Mouse (Mus musculus) lung, embryonic 14.5 days (tissue): ENCODE measurements around the gene Polr2c. TPM values are rescaled to one million over a fixed set of nuclear protein-coding genes. Genes with fewer than 3 reads are reported as not detected.
A peak's percentile ranks its signal among the peaks of the same experiment; 100 is the strongest.
"Not testable (repeated sequence)": the region's sequence is repeated elsewhere in the genome, so short reads cannot be mapped to it uniquely, and the experiment has no call there.

Source experiments
- ATAC-seq: fragments of 200-750 bp; cut with Nextera tagmentation; 2 replicates; pipeline ENCODE4 v1.8.0; 2017; ENCODE audit warnings: mild to moderate bottlenecking, moderate TSS enrichment, moderate library complexity; ENCODE audit not compliant: insufficient read depth
- DNase-seq: peaks from one replicate; pipeline ENCODE4 v3.0.0-alpha.2; 2015
- H3K27ac ChIP-seq: fragments of 300-500 bp; sonication (generic); 2 replicates; pipeline ENCODE4 v1.5.1; 2014; ENCODE audit warnings: low read depth, mild to moderate bottlenecking, moderate library complexity
- H3K27me3 ChIP-seq: fragments of 300-500 bp; sonication (generic); 2 replicates; pipeline ENCODE4 v1.6.1; 2014; ENCODE audit warnings: low read length, control low read depth; ENCODE audit not compliant: insufficient read depth
- H3K36me3 ChIP-seq: fragments of 300-500 bp; sonication (generic); 2 replicates; pipeline ENCODE4 v1.6.1; 2014; ENCODE audit warnings: control low read depth; ENCODE audit not compliant: insufficient read depth
- H3K4me1 ChIP-seq: fragments of 300-500 bp; sonication (generic); 2 replicates; pipeline ENCODE4 v1.6.1; 2014; ENCODE audit warnings: antibody characterized with exemption, control low read depth; ENCODE audit not compliant: insufficient read depth
- H3K4me2 ChIP-seq: fragments of 300-500 bp; sonication (generic); 2 replicates; pipeline ENCODE4 v1.6.1; 2014; ENCODE audit warnings: mild to moderate bottlenecking
- H3K4me3 ChIP-seq: fragments of 300-500 bp; sonication (generic); 2 replicates; pipeline ENCODE4 v1.5.1; 2014; ENCODE audit warnings: low read depth, low read length
- H3K9ac ChIP-seq: fragments of 300-500 bp; sonication (generic); 2 replicates; pipeline ENCODE4 v1.6.1; 2014
- H3K9me3 ChIP-seq: fragments of 300-500 bp; sonication (generic); 2 replicates; pipeline ENCODE4 v1.6.1; 2016; ENCODE audit warnings: low read depth, low read length, control low read depth
- CTCF ChIP-seq: IDR thresholded peaks from 2 replicates; pipeline ENCODE4 v1.5.1; 2016; ENCODE audit warnings: antibody characterized with exemption, low read depth
- WGBS: fragments of 180-500 bp; shearing (Covaris S2); extraction: QIAGEN DNeasy Blood & Tissue Kit; methylation state at CpG from one replicate; pipeline ENCODE4 v1.1.7; 2014; 5-methylcytosine and 5-hydroxymethylcytosine counted together
- polyA plus RNA-seq: library from polyadenylated mRNA; unstranded; fragments of >200 nt; fragmentation: Nextera tagmentation; extraction: Ambion mirVana; gene quantifications from 2 replicates; pipeline ENCODE4 v1.2.1, GENCODE M21; 2014

Gene Polr2c
- polyA plus RNA-seq, 1 experiment from 2014 or later, result 169 TPM

DNA sequence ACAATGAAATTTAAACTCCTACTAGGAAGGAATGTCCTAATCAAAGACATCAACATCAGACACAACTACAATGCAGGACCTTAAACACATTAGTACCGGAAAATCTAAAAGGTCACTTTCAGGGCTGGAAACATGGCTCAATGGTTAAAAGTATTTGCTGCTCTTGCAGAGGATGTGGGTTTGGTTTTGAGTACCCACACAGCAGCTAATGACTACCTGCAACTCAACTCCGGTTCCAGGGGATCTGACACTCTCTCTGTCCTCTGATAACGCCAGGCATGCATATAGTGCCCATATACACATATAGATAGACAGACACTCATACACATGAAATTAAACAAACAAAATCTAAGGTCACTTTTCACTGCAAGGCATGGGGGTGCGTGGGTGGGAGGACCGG lies 31.0 kb upstream of the Polr2c start:
- Histone ChIP-seq H3K9ac (no peak overlapping the region), H3K27me3 (no peaks in the 10 kb centered on the region), H3K4me1 (no peaks in the 10 kb centered on the region), H3K36me3 (peaks cover 82% of the 10 kb centered on the region), H3K4me2 (no peak overlapping the region), H3K4me3 (no peak overlapping the region), H3K9me3 (no peaks in the 10 kb centered on the region), H3K27ac (no peak overlapping the region)
- no peak for TF ChIP-seq CTCF
- WGBS, result 94% methylated on average over 5 of the region's 5 CpGs
- ATAC-seq, result no peak
- DNase-seq, result no peak

DNA sequence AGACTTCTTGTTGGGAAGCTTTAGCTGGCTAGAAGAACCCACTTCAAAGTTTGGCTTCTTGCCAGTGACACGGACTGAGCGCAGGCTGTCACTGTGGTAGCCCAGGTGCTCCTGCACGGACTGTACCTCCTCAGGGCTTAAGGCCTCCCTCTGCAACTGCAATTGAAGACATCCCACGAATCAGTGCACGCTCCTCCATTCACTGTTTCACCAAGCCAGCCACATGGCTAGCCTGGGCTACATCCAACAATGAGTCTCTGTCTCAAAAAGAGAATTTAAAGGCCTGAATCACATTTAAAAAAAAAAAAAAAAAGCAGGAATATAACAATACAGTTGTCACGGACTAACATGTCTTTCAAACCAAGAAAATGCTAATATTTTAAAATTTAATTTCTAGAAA lies 29.0 kb upstream of the Polr2c start:
- no peak for ATAC-seq
- no peaks in the 10 kb centered on the region for H3K9me3 ChIP-seq
- peaks cover 74% of the 10 kb centered on the region for H3K36me3 ChIP-seq
- H3K27me3 ChIP-seq, result no peaks in the 10 kb centered on the region
- no peak overlapping the region for H3K4me2 ChIP-seq
- H3K4me1 ChIP-seq, result no peaks in the 10 kb centered on the region
- WGBS, result 83% methylated on average over 6 of the region's 6 CpGs
- DNase-seq, result no peak
- TF ChIP-seq CTCF, result no peak
- no peak overlapping the region for H3K4me3 ChIP-seq
- H3K9ac ChIP-seq, result no peak overlapping the region
- H3K27ac ChIP-seq, result no peak overlapping the region

DNA sequence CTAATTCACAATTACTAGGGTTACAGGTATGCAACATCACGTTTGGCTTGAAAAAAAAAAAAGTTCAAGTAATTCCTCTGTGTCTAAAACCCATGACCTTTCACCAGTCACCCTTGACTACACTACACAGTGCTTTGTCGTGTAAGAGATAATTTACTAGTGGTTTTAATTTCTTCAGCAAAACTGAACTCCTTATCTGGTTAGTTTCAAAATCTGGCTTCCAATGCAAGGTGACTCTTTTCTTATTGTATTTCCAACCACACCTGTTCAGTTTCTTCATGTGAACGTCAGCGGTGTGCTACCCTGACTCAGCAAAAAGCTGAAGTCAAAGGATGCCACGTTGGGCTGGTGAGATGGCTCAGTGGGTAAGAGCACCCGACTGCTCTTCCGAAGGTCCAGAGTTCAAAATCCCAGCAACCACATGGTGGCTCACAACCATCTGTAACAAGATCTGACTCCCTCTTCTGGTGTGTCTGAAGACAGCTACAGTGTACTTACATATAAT lies 23.3 kb upstream of the Polr2c start:
- not testable (repeated sequence) for DNase-seq, H3K27me3 ChIP-seq, H3K4me3 ChIP-seq, H3K27ac ChIP-seq, H3K4me2 ChIP-seq, H3K9me3 ChIP-seq, H3K4me1 ChIP-seq, H3K9ac ChIP-seq, ATAC-seq
- peaks cover 25% of the 10 kb centered on the region for H3K36me3 ChIP-seq
- 75% methylated on average over 7 of the region's 7 CpGs for WGBS

DNA sequence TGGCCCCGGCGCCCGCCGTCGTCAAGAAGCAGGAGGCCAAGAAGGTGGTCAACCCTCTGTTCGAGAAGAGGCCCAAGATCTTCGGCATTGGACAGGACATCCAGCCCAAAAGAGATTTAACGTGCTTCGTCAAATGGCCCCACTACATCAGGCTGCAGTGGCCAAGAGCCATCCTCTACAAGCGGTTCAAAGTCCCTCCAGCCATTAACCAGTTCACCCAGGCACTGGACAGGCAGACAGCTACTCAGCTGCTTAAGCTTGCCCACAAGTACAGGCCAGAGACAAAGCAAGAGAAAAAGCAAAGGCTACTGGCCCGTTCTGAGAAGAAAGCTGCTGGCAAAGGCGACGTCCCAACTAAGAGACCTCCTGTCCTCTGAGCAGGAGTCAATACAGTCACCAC lies 21.5 kb upstream of the Polr2c start:
- not testable (repeated sequence) for H3K4me2 ChIP-seq, DNase-seq, H3K27ac ChIP-seq, H3K4me1 ChIP-seq, H3K4me3 ChIP-seq, H3K27me3 ChIP-seq, H3K9me3 ChIP-seq, ATAC-seq, H3K9ac ChIP-seq
- WGBS, result 96% methylated on average over 13 of the region's 13 CpGs
- H3K36me3 ChIP-seq, result peaks cover 16% of the 10 kb centered on the region

DNA sequence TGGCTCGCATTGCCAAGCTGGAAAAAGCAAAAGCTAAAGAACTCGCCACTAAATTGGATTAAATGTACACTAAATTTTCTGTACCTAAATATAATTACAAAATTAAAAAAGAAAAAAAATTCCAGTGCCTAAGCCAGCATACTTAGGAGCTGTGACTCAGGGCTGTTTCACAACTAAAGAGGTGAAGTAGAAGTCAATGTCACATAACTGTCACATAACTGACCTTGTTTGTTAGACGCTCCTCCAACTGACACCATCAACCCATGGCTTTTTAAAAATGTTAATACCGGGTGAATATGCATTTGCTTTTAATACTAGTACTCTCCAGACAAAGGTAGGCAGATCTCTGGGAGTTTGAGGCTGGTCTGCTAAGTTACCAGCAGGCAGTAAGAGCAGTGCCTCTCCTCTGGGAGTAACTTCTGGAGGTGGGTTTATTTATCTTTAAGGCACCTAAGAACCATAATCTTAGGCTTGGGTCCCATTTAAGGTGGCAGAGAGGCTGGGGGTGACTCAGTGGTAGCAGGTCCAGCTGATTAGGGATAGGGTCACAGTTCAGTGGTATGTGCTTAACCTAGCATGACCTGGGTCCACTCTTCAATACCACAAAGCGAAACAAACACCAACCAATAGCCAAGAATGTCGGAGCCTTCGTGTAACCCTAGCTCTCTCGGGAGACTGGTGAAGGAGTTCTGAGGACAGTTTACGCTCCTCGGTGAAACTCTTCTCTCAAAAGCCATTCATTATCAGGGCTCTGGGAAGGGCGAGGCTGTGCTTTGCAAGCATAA lies 20.6 kb upstream of the Polr2c start:
- peaks cover 9% of the 10 kb centered on the region for H3K36me3 ChIP-seq
- peak overlapping the region; percentile 72 for H3K4me2 ChIP-seq
- WGBS, result 59% methylated on average over 11 of the region's 11 CpGs
- no peaks in the 10 kb centered on the region for H3K27me3 ChIP-seq
- peak overlapping the region; percentile 80 for H3K9ac ChIP-seq
- no peak for TF ChIP-seq CTCF
- DNase-seq (no peak), ATAC-seq (no peak)
- peak overlapping the region; percentile 91 for H3K4me3 ChIP-seq
- H3K4me1 ChIP-seq, result peaks cover 6% of the 10 kb centered on the region
- no peaks in the 10 kb centered on the region for H3K9me3 ChIP-seq
- no peak overlapping the region for H3K27ac ChIP-seq

DNA sequence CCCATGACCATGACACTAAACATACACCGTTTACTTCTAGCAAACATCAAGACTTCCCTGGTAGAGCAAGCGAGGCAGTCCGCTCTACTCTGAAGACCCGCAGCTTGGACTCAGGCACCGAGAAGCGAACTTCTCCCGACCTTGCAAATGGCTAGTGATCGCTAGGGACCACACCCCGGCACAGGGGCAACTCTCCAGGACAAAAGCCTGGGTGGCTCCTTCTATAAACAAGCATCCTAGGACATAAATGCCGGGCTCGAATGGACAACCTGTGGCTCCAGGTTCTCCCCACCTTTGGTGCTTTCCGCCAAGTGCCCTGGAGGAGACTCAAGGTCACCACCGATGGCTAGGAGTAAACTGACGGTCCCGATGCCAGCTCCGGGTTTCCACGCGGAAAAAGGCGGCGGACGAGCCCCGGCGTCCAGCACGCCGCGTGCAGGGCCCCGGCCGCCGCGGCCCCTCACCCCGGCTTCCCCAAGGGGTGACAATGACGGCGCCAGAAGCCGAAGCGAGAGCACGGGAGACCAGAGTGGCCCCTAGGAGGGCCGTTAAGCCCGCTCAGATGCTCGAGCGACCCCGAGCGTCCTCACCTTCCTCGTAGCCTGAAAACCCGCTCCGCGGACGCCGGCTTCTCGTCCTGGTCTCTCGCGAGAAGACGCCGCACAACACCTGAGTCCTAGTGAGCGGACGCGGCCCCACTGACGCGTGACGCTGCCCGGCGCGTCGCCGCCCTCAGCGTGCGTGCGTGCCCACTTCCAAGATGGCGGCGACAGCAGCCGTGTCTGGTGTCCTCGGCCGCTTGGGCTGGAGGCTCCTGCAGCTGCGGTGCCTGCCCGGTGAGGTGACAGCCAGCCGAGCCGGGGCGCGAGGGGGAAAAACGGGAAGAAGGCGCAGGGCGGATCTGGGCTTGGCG lies 19.3 kb upstream of the Polr2c start, which contains the start of the genes Coq9 and Ciapin1:
Coq9 (plus strand) TSS at position 660 of the 913 bp plus-strand sequence.
Ciapin1 (minus strand) TSS at position 697 of the 913 bp plus-strand sequence.
- Histone ChIP-seq H3K9ac (peak within 1 kb of the TSS; percentile 80), H3K4me2 (peak within 1 kb of the TSS; percentile 72), H3K27me3 (no peaks in the 10 kb centered on the region), H3K4me1 (peaks cover 6% of the 10 kb centered on the region), H3K27ac (peak within 1 kb of the TSS; percentile 80), H3K4me3 (peak within 1 kb of the TSS; percentile 91), H3K9me3 (no peaks in the 10 kb centered on the region), H3K36me3 (no peaks in the 10 kb centered on the region)
- WGBS, result under 1% methylated on average over 82 of the region's 82 CpGs
- DNase-seq (peak; percentile 98), ATAC-seq (peak; percentile 99)
- TF ChIP-seq CTCF, result no peak

DNA sequence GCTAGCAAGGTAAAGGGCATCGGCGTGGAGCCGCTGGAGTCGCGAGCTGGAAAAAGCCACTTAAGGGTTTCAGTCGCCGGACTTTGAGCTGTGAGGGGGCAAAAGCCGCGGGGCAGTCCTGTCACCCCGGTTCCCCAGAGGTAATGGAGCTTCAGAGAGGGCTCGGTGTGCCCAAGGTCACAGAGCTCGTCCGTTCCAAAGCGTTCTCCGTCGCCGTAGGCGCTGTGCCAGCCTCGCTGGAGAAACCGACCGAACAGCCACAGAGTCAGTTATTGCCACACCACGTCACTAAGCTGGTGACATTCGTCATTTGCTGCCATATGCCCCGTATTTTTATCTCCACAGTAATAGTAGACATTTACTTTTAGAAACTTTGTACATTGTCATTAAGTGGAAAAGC lies 18.6 kb upstream of the Polr2c start:
- DNase-seq (peak; percentile 76), ATAC-seq (peak; percentile 58)
- peak overlapping the region; percentile 80 for H3K9ac ChIP-seq
- H3K27ac ChIP-seq, result peak overlapping the region; percentile 80
- H3K4me3 ChIP-seq, result peak overlapping the region; percentile 91
- peak overlapping the region; percentile 72 for H3K4me2 ChIP-seq
- H3K4me1 ChIP-seq, result peaks cover 6% of the 10 kb centered on the region
- WGBS, result under 1% methylated on average over 24 of the region's 24 CpGs
- no peaks in the 10 kb centered on the region for H3K9me3 ChIP-seq
- H3K27me3 ChIP-seq, result no peaks in the 10 kb centered on the region
- H3K36me3 ChIP-seq, result peaks cover 6% of the 10 kb centered on the region; the same call in 1 of the 2 replicates
- no peak for TF ChIP-seq CTCF
